In genomic region chr5:112265515-112265914, GRCm38 (mm10) we compare ENCODE assay signal across 8 mouse cellular contexts. TPM values are rescaled to one million over a fixed set of nuclear protein-coding genes. Genes with fewer than 3 reads are reported as not detected.
DNase-seq lines count a peak whose midpoint lies in the region; ATAC-seq and TF ChIP-seq lines count a peak whose summit lies in the region.

No protein-coding gene starts in this region.

- H3K4me1 ChIP-seq in hindbrain, embryonic 11.5 days (replicated peaks; ENCODE audit: control insufficient read depth, insufficient read depth, low read length) = no peaks in the 10 kb centered on the region
- H3K4me1 ChIP-seq in hindbrain, embryonic 13.5 days (replicated peaks) = peaks cover 9% of the 10 kb centered on the region
- peaks cover 33% of the 10 kb centered on the region for H3K4me1 ChIP-seq in bone marrow macrophage, adult 2 months (ENCODE audit: control insufficient read depth, insufficient read depth, low read length)
- H3K4me1 ChIP-seq in intestine, postnatal 0 days (replicated peaks; ENCODE audit: control insufficient read depth, insufficient read depth, low read length) = 0 out of 2 replicates have a peak, but pooled peaks cover 6% of the 10 kb centered on the region
- H3K4me1 ChIP-seq in midbrain, embryonic 14.5 days (ENCODE audit: control insufficient read depth, insufficient read depth, low read length) = peaks cover 4% of the 10 kb centered on the region; the same call in 1 of the 2 replicates

- no peak overlapping the region for H3K27ac ChIP-seq in hindbrain, embryonic 11.5 days (ENCODE audit: low read depth, low read length)
- no peak overlapping the region for H3K27ac ChIP-seq in hindbrain, embryonic 13.5 days
- H3K27ac ChIP-seq in bone marrow macrophage, adult 2 months (ENCODE audit: insufficient read depth, low read depth, low read length) = peak overlapping the region; percentile 98
- no peak overlapping the region for H3K27ac ChIP-seq in intestine, postnatal 0 days (ENCODE audit: low read depth, low read length)
- H3K27ac ChIP-seq in midbrain, embryonic 14.5 days (replicated peaks; ENCODE audit: low read depth, low read length) = no peak overlapping the region

- peak; percentile 49 for DNase-seq in hindbrain, embryonic 11.5 days (ENCODE audit: low spot score)
- DNase-seq in midbrain, embryonic 14.5 days = peak; percentile 49
- DNase-seq in left cerebral cortex, postnatal 14 days (ENCODE audit: low spot score in 2 of 2) = no peak
- no peak for DNase-seq in left cerebral cortex, postnatal 10 days (ENCODE audit: extremely low spot score in 1 of 2, low spot score in 2 of 2)
- no peak for DNase-seq in layer of hippocampus, postnatal 25 days (ENCODE audit: extremely low spot score in 1 of 2, low spot score in 1 of 2)

- no peaks in the 10 kb centered on the region for H3K9me3 ChIP-seq in hindbrain, embryonic 11.5 days (ENCODE audit: control insufficient read depth, low read length)
- H3K9me3 ChIP-seq in hindbrain, embryonic 13.5 days = no peaks in the 10 kb centered on the region
- no peaks in the 10 kb centered on the region for H3K9me3 ChIP-seq in intestine, postnatal 0 days (ENCODE audit: control insufficient read depth)
- H3K9me3 ChIP-seq in midbrain, embryonic 14.5 days (ENCODE audit: control insufficient read depth, low read length) = no peaks in the 10 kb centered on the region

- peaks cover 3% of the 10 kb centered on the region; the same call in 1 of the 2 replicates for H3K27me3 ChIP-seq in hindbrain, embryonic 11.5 days (ENCODE audit: control insufficient read depth, insufficient read depth, low read length)
- peaks cover 21% of the 10 kb centered on the region for H3K27me3 ChIP-seq in hindbrain, embryonic 13.5 days
- H3K27me3 ChIP-seq in intestine, postnatal 0 days (replicated peaks; ENCODE audit: control insufficient read depth, insufficient read depth, low read length) = peaks cover 5% of the 10 kb centered on the region; the same call in 1 of the 2 replicates
- no peaks in the 10 kb centered on the region for H3K27me3 ChIP-seq in midbrain, embryonic 14.5 days (ENCODE audit: control insufficient read depth, insufficient read depth, low read length)

- no peak overlapping the region for H3K4me2 ChIP-seq in hindbrain, embryonic 11.5 days (replicated peaks; ENCODE audit: low read depth, low read length)
- H3K4me2 ChIP-seq in hindbrain, embryonic 13.5 days = no peak overlapping the region
- peak overlapping the region; percentile 7; the same call in 1 of the 2 replicates for H3K4me2 ChIP-seq in intestine, postnatal 0 days (replicated peaks; ENCODE audit: low read depth)
- no peak overlapping the region; the same call in 1 of the 2 replicates for H3K4me2 ChIP-seq in midbrain, embryonic 14.5 days (ENCODE audit: low read length)

- peak; percentile 49; the same call in 1 of the 2 replicates for ATAC-seq in hindbrain, embryonic 11.5 days (ENCODE audit: low FRiP score)
- ATAC-seq in hindbrain, embryonic 13.5 days (ENCODE audit: low FRiP score) = no peak
- no peak for ATAC-seq in intestine, postnatal 0 days
- no peak for ATAC-seq in midbrain, embryonic 14.5 days (ENCODE audit: low FRiP score, low TSS enrichment)

- no peak overlapping the region for H3K9ac ChIP-seq in hindbrain, embryonic 11.5 days (ENCODE audit: low read depth, low read length)
- H3K9ac ChIP-seq in hindbrain, embryonic 13.5 days = no peak overlapping the region
- no peak overlapping the region for H3K9ac ChIP-seq in intestine, postnatal 0 days (ENCODE audit: low read depth, low read length)
- no peak overlapping the region for H3K9ac ChIP-seq in midbrain, embryonic 14.5 days (replicated peaks; ENCODE audit: low read length)

- 11% methylated on average over 10 of the region's 10 CpGs for WGBS in hindbrain, embryonic 11.5 days
- 8% methylated on average over 10 of the region's 10 CpGs for WGBS in hindbrain, embryonic 13.5 days
- 15% methylated on average over 10 of the region's 10 CpGs for WGBS in intestine, postnatal 0 days
- 8% methylated on average over 10 of the region's 10 CpGs for WGBS in midbrain, embryonic 14.5 days

- intact Hi-C loops in left cerebral cortex, postnatal 14 days (cut with DNase I) = no loop called here
- intact Hi-C loops in left cerebral cortex, postnatal 10 days (cut with DNase I) = no loop called here

- H3K36me3 ChIP-seq in hindbrain, embryonic 11.5 days (ENCODE audit: control insufficient read depth, insufficient read depth, low read length) = no peaks in the 10 kb centered on the region
- no peaks in the 10 kb centered on the region for H3K36me3 ChIP-seq in hindbrain, embryonic 13.5 days
- H3K36me3 ChIP-seq in intestine, postnatal 0 days (ENCODE audit: control insufficient read depth, insufficient read depth) = no peaks in the 10 kb centered on the region
- no peaks in the 10 kb centered on the region for H3K36me3 ChIP-seq in midbrain, embryonic 14.5 days (ENCODE audit: control insufficient read depth, insufficient read depth, low read length)

- no peak for TF ChIP-seq POLR2A in bone marrow macrophage, adult 2 months (IDR thresholded peaks at IDR 0.05; ENCODE audit: borderline replicate concordance, low read depth, low read length)

- no peak for TF ChIP-seq CTCF in bone marrow macrophage, adult 2 months (IDR thresholded peaks at IDR 0.05; ENCODE audit: low read depth, low read length)
- TF ChIP-seq CTCF in intestine, postnatal 0 days (IDR thresholded peaks at IDR 0.05; ENCODE audit: low read depth) = no peak

- H3K4me3 ChIP-seq in hindbrain, embryonic 11.5 days (ENCODE audit: low read depth, low read length) = no peak overlapping the region
- H3K4me3 ChIP-seq in hindbrain, embryonic 13.5 days = no peak overlapping the region
- peak overlapping the region; percentile 49 for H3K4me3 ChIP-seq in bone marrow macrophage, adult 2 months (ENCODE audit: insufficient read depth, low read length)
- H3K4me3 ChIP-seq in intestine, postnatal 0 days (ENCODE audit: low read depth, low read length) = no peak overlapping the region
- H3K4me3 ChIP-seq in midbrain, embryonic 14.5 days (replicated peaks; ENCODE audit: low read depth, low read length) = no peak overlapping the region

RNA-seq across cellular contexts. Expression of gene Crybb1, which starts 9.9 kb away (rescaled TPM):
- 0.59 and 0.88 TPM in 2 replicates for polyA plus RNA-seq in hindbrain, embryonic 11.5 days (2014; fragmentation: Nextera tagmentation; extraction: Ambion mirVana)
- polyA plus RNA-seq in hindbrain, embryonic 13.5 days (2015; fragmentation: Nextera tagmentation; extraction: Ambion mirVana) = 5.2 and 5.5 TPM in 2 replicates
- not detected in 2 replicates for polyA plus RNA-seq in bone marrow macrophage, adult 2 months (2012; ENCODE audit: insufficient read depth, insufficient read length, missing spikeins)
- polyA plus RNA-seq in intestine, postnatal 0 days (2015; fragmentation: Nextera tagmentation; extraction: Ambion mirVana) = 0.22 and 0.34 TPM in 2 replicates
- polyA plus RNA-seq in midbrain, embryonic 14.5 days (2014; fragmentation: Nextera tagmentation; extraction: Ambion mirVana) = 1.9 and 3.8 TPM in 2 replicates
- total RNA-seq in left cerebral cortex, postnatal 14 days (2021) = 10 to 100 TPM; 12.9 to 14.5 TPM
- 10 to 100 TPM in 1 of 2 experiments, 1 to 10 TPM in 1; 10.0 to 12.1 TPM for total RNA-seq in left cerebral cortex, postnatal 10 days (2021)
- total RNA-seq in layer of hippocampus, postnatal 25 days (2021) = 1 to 10 TPM; 7.4 to 7.9 TPM

RNA-seq across cellular contexts. Expression of gene Tpst2, which starts 11.0 kb away (rescaled TPM):
- polyA plus RNA-seq in hindbrain, embryonic 11.5 days (2014; fragmentation: Nextera tagmentation; extraction: Ambion mirVana) = 27.0 and 32.3 TPM in 2 replicates
- 26.9 and 30.0 TPM in 2 replicates for polyA plus RNA-seq in hindbrain, embryonic 13.5 days (2015; fragmentation: Nextera tagmentation; extraction: Ambion mirVana)
- polyA plus RNA-seq in bone marrow macrophage, adult 2 months (2012; ENCODE audit: insufficient read depth, insufficient read length, missing spikeins) = 42.1 and 50.1 TPM in 2 replicates
- 45.3 and 48.4 TPM in 2 replicates for polyA plus RNA-seq in intestine, postnatal 0 days (2015; fragmentation: Nextera tagmentation; extraction: Ambion mirVana)
- 24.7 and 26.4 TPM in 2 replicates for polyA plus RNA-seq in midbrain, embryonic 14.5 days (2014; fragmentation: Nextera tagmentation; extraction: Ambion mirVana)
- 10 to 100 TPM; 41.3 to 42.9 TPM for total RNA-seq in left cerebral cortex, postnatal 14 days (2021)
- total RNA-seq in left cerebral cortex, postnatal 10 days (2021) = 10 to 100 TPM; 34.4 to 34.6 TPM
- total RNA-seq in layer of hippocampus, postnatal 25 days (2021) = 10 to 100 TPM; 45.9 to 46.2 TPM

RNA-seq across cellular contexts. Expression of gene Cryba4, which starts 13.2 kb away (rescaled TPM):
- 1.4 and 1.9 TPM in 2 replicates for polyA plus RNA-seq in hindbrain, embryonic 11.5 days (2014; fragmentation: Nextera tagmentation; extraction: Ambion mirVana)
- polyA plus RNA-seq in hindbrain, embryonic 13.5 days (2015; fragmentation: Nextera tagmentation; extraction: Ambion mirVana) = 1.9 and 3.3 TPM in 2 replicates
- 3.0 and 4.7 TPM in 2 replicates for polyA plus RNA-seq in bone marrow macrophage, adult 2 months (2012; ENCODE audit: insufficient read depth, insufficient read length, missing spikeins)
- polyA plus RNA-seq in intestine, postnatal 0 days (2015; fragmentation: Nextera tagmentation; extraction: Ambion mirVana) = 1.1 and 1.3 TPM in 2 replicates
- polyA plus RNA-seq in midbrain, embryonic 14.5 days (2014; fragmentation: Nextera tagmentation; extraction: Ambion mirVana) = 0.93 and 1.2 TPM in 2 replicates
- 1 to 10 TPM; 1.2 to 1.5 TPM for total RNA-seq in left cerebral cortex, postnatal 14 days (2021)
- 1 to 10 TPM in 1 of 2 experiments, under 1 TPM in 1; 0.67 to 1.5 TPM for total RNA-seq in left cerebral cortex, postnatal 10 days (2021)
- 1 to 10 TPM; 1.1 to 1.2 TPM for total RNA-seq in layer of hippocampus, postnatal 25 days (2021)

Comparison
In these comparisons a context has a peak if more than half of its experiments do, and no peak if none do; other contexts are left out.
1. DNase-seq: peak in hindbrain, embryonic 11.5 days (single experiment) and midbrain, embryonic 14.5 days (single experiment); none in left cerebral cortex, postnatal 14 days (0 of 2), left cerebral cortex, postnatal 10 days (0 of 2) and layer of hippocampus, postnatal 25 days (0 of 2).